ENCODE assay signal across 8 mouse cellular contexts in the genomic region with DNA sequence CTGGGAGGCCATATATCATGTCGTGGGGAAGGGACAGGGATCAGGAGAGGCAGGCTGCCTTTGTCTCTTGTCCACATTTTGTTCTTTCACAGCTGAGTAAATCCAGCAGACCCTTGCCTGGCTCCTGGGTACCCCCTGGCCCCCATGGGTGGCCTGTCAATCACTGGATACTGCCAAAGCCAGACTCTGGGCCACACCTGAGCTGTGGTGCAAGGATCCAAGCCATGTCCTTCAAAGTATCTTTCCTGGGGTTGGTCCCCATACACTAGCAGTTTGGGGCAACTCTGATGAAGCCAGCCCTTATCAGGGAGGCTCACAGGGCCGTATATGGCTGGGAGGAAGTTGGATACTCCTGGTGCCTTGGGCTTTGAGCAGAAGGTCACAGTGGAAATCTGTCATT. TPM values are rescaled to one million over a fixed set of nuclear protein-coding genes. Genes with fewer than 3 reads are reported as not detected.
DNase-seq lines count a peak whose midpoint lies in the region; ATAC-seq and TF ChIP-seq lines count a peak whose summit lies in the region.

No protein-coding gene starts in this region.

- TF ChIP-seq EP300 in liver, embryonic 14.5 days (IDR thresholded peaks at IDR 0.05; ENCODE audit: low read depth), result no peak

- no peak for DNase-seq in heart, embryonic 10.5 days (ENCODE audit: low spot score)
- DNase-seq in heart, adult 9 months (ENCODE audit: low spot score in 2 of 2), result no peak
- DNase-seq in liver, embryonic 14.5 days (ENCODE audit: low read depth in 3 of 3, low spot score in 3 of 3), result no peak
- DNase-seq in left cerebral cortex, postnatal 14 days (ENCODE audit: low spot score in 2 of 2), result no peak

- H3K27me3 ChIP-seq in heart, embryonic 10.5 days (ENCODE audit: insufficient read depth, poor library complexity, severe bottlenecking), result peaks cover 14% of the 10 kb centered on the region; the same call in 1 of the 2 replicates
- H3K27me3 ChIP-seq in megakaryocyte, embryonic 14.5 days (replicated peaks), result no peaks in the 10 kb centered on the region
- no peaks in the 10 kb centered on the region for H3K27me3 ChIP-seq in liver, embryonic 14.5 days (ENCODE audit: control insufficient read depth, insufficient read depth, low read length)
- H3K27me3 ChIP-seq in stomach, embryonic 15.5 days (replicated peaks), result no peaks in the 10 kb centered on the region

- ATAC-seq in megakaryocyte, adult 5-6 weeks (ENCODE audit: poor library complexity, severe bottlenecking), result no peak
- no peak for ATAC-seq in liver, embryonic 14.5 days (ENCODE audit: insufficient read depth)
- no peak for ATAC-seq in stomach, embryonic 15.5 days (ENCODE audit: insufficient read depth, low FRiP score, low read depth)
- ATAC-seq in activated CD4-positive, CD25-positive, alpha-beta regulatory T cell, adult 4 months, result no peak

- 0 out of 2 replicates have a peak, but pooled peaks cover 2% of the 10 kb centered on the region for H3K36me3 ChIP-seq in heart, embryonic 10.5 days
- peaks cover 94% of the 10 kb centered on the region for H3K36me3 ChIP-seq in megakaryocyte, embryonic 14.5 days (replicated peaks; ENCODE audit: low read length)
- peaks cover 18% of the 10 kb centered on the region for H3K36me3 ChIP-seq in liver, embryonic 14.5 days (replicated peaks; ENCODE audit: control insufficient read depth, insufficient read depth, low read depth)
- H3K36me3 ChIP-seq in stomach, embryonic 15.5 days, result peaks cover 4% of the 10 kb centered on the region; the same call in 1 of the 2 replicates

- H3K9me3 ChIP-seq in heart, embryonic 10.5 days, result no peaks in the 10 kb centered on the region
- no peaks in the 10 kb centered on the region for H3K9me3 ChIP-seq in megakaryocyte, embryonic 14.5 days
- H3K9me3 ChIP-seq in liver, embryonic 14.5 days (ENCODE audit: control insufficient read depth, low read length), result no peaks in the 10 kb centered on the region
- H3K9me3 ChIP-seq in stomach, embryonic 15.5 days, result no peaks in the 10 kb centered on the region

- peaks cover 70% of the 10 kb centered on the region for H3K4me1 ChIP-seq in heart, embryonic 10.5 days
- H3K4me1 ChIP-seq in megakaryocyte, embryonic 14.5 days, result peaks cover 98% of the 10 kb centered on the region
- peaks cover 18 to 51% of the 10 kb centered on the region in 2 experiments for H3K4me1 ChIP-seq in liver, embryonic 14.5 days (replicated peaks; ENCODE audit: control insufficient read depth in 2 of 2, insufficient read depth in 2 of 2, low read length in 1 of 2)
- H3K4me1 ChIP-seq in stomach, embryonic 15.5 days, result peaks cover 65% of the 10 kb centered on the region

- H3K4me3 ChIP-seq in heart, embryonic 10.5 days, result no peak overlapping the region
- H3K4me3 ChIP-seq in megakaryocyte, embryonic 14.5 days (replicated peaks), result peak overlapping the region; percentile 87
- H3K4me3 ChIP-seq in liver, embryonic 14.5 days (ENCODE audit: insufficient read depth in 1 of 2, low read depth in 2 of 2, low read length in 2 of 2), result no peak overlapping the region
- no peak overlapping the region for H3K4me3 ChIP-seq in stomach, embryonic 15.5 days (replicated peaks)

- H3K27ac ChIP-seq in heart, embryonic 10.5 days, result peak overlapping the region; percentile 29; the same call in 1 of the 2 replicates
- H3K27ac ChIP-seq in liver, embryonic 14.5 days, result 0 out of 2 replicates have a peak overlapping the region, but pooled peaks have one; percentile 18
- peak overlapping the region; percentile 69; the same call in 1 of the 2 replicates for H3K27ac ChIP-seq in stomach, embryonic 15.5 days

- no peak for TF ChIP-seq CTCF in liver, embryonic 14.5 days (IDR thresholded peaks at IDR 0.05; ENCODE audit: low read depth)

- no peak overlapping the region for H3K4me2 ChIP-seq in liver, embryonic 14.5 days (ENCODE audit: low read depth)
- no peak overlapping the region for H3K4me2 ChIP-seq in stomach, embryonic 15.5 days

- H3K9ac ChIP-seq in liver, embryonic 14.5 days (replicated peaks), result no peak overlapping the region
- H3K9ac ChIP-seq in stomach, embryonic 15.5 days, result no peak overlapping the region

- 40% methylated on average over 2 of the region's 2 CpGs for WGBS in heart, embryonic 10.5 days
- 12% methylated on average over 2 of the region's 2 CpGs for WGBS in liver, embryonic 14.5 days (ENCODE audit: insufficient replicate concordance)
- WGBS in stomach, embryonic 15.5 days, result 25% methylated on average over 2 of the region's 2 CpGs

- intact Hi-C loops in left cerebral cortex, postnatal 14 days (cut with DNase I), result no loop called here

RNA-seq across cellular contexts. Expression of gene Adgrg3, which starts 19.1 kb away (rescaled TPM):
- polyA plus RNA-seq in heart, embryonic 10.5 days (2016; fragmentation: Nextera tagmentation; extraction: Ambion mirVana), result 3.0 and 3.9 TPM in 2 replicates
- polyA plus RNA-seq in megakaryocyte, embryonic 14.5 days (2012; ENCODE audit: insufficient read depth, low replicate concordance), result 111 and 126 TPM in 2 replicates
- total RNA-seq in megakaryocyte, adult 5-6 weeks (2015), result 15.5 and 21.6 TPM in 2 replicates
- 28.8 and 38.7 TPM in 2 replicates for total RNA-seq in megakaryocyte, adult 5-6 weeks (2017)
- 8.3 and 9.6 TPM in 2 replicates for polyA plus RNA-seq in liver, embryonic 14.5 days (2012; rRNA removed)
- 4.9 and 5.8 TPM in 2 replicates for polyA plus RNA-seq in liver, embryonic 14.5 days (2014; fragmentation: Nextera tagmentation; extraction: Ambion mirVana)
- polyA plus RNA-seq in stomach, embryonic 15.5 days (2015; fragmentation: Nextera tagmentation; extraction: Ambion mirVana), result 3.1 and 3.6 TPM in 2 replicates
- under 1 TPM; 0.68 to 0.89 TPM for total RNA-seq in left cerebral cortex, postnatal 14 days (2021)
- polyA plus RNA-seq in activated CD4-positive, CD25-positive, alpha-beta regulatory T cell, adult 4 months (2017; shearing (Covaris generic)), result under 1 TPM; 0.21 to 0.41 TPM

RNA-seq across cellular contexts. Expression of gene Adgrg1, which starts 23.9 kb away (rescaled TPM):
- polyA plus RNA-seq in heart, embryonic 10.5 days (2016; fragmentation: Nextera tagmentation; extraction: Ambion mirVana), result 9.0 and 16.6 TPM in 2 replicates
- 388 and 1,147 TPM in 2 replicates for polyA plus RNA-seq in megakaryocyte, embryonic 14.5 days (2012; ENCODE audit: insufficient read depth, low replicate concordance)
- total RNA-seq in megakaryocyte, adult 5-6 weeks (2015), result 7.3 and 7.8 TPM in 2 replicates
- total RNA-seq in megakaryocyte, adult 5-6 weeks (2017), result 2.8 and 14.0 TPM in 2 replicates
- polyA plus RNA-seq in liver, embryonic 14.5 days (2012; rRNA removed), result 46.8 and 55.8 TPM in 2 replicates
- 41.1 and 59.5 TPM in 2 replicates for polyA plus RNA-seq in liver, embryonic 14.5 days (2014; fragmentation: Nextera tagmentation; extraction: Ambion mirVana)
- 42.7 and 47.9 TPM in 2 replicates for polyA plus RNA-seq in stomach, embryonic 15.5 days (2015; fragmentation: Nextera tagmentation; extraction: Ambion mirVana)
- 100 to 1,000 TPM in 1 of 2 experiments, 10 to 100 TPM in 1; 93.3 to 110 TPM for total RNA-seq in left cerebral cortex, postnatal 14 days (2021)
- 1 to 10 TPM; 1.8 to 2.8 TPM for polyA plus RNA-seq in activated CD4-positive, CD25-positive, alpha-beta regulatory T cell, adult 4 months (2017; shearing (Covaris generic))

RNA-seq across cellular contexts. Expression of gene Drc7, which starts 56.5 kb away (rescaled TPM):
- 0.09 TPM in 1 of 2 replicates, not detected in the other for polyA plus RNA-seq in heart, embryonic 10.5 days (2016; fragmentation: Nextera tagmentation; extraction: Ambion mirVana)
- 0.51 TPM in 1 of 2 replicates, not detected in the other for polyA plus RNA-seq in megakaryocyte, embryonic 14.5 days (2012; ENCODE audit: insufficient read depth, low replicate concordance)
- total RNA-seq in megakaryocyte, adult 5-6 weeks (2015), result 0.38 and 0.52 TPM in 2 replicates
- 0.18 and 0.33 TPM in 2 replicates for total RNA-seq in megakaryocyte, adult 5-6 weeks (2017)
- polyA plus RNA-seq in liver, embryonic 14.5 days (2012; rRNA removed), result 0.19 and 0.21 TPM in 2 replicates
- polyA plus RNA-seq in liver, embryonic 14.5 days (2014; fragmentation: Nextera tagmentation; extraction: Ambion mirVana), result 0.15 and 0.33 TPM in 2 replicates
- polyA plus RNA-seq in stomach, embryonic 15.5 days (2015; fragmentation: Nextera tagmentation; extraction: Ambion mirVana), result 0.08 TPM in 1 of 2 replicates, not detected in the other
- total RNA-seq in left cerebral cortex, postnatal 14 days (2021), result 1 to 10 TPM; 1.3 to 2.1 TPM
- not detected for polyA plus RNA-seq in activated CD4-positive, CD25-positive, alpha-beta regulatory T cell, adult 4 months (2017; shearing (Covaris generic))

Comparison
In these comparisons a context has a peak if more than half of its experiments do, and no peak if none do; other contexts are left out.
1. H3K27ac ChIP-seq: peak in every context shown above with its lines; median percentile 69 in stomach, embryonic 15.5 days; 29 in heart, embryonic 10.5 days; 18 in liver, embryonic 14.5 days.
2. RNA of gene Adgrg3, which starts 19.1 kb away (polyA plus RNA-seq): 111 to 126 TPM in megakaryocyte, embryonic 14.5 days; 4.9 to 9.6 TPM in liver, embryonic 14.5 days, 3.0 to 3.9 TPM in heart, embryonic 10.5 days, 3.1 to 3.6 TPM in stomach, embryonic 15.5 days and 0.21 to 0.41 TPM in activated CD4-positive, CD25-positive, alpha-beta regulatory T cell, adult 4 months; every median in the first group is over 10 times any median in the second.